Mouse (Mus musculus) liver, embryonic 14.5 days (tissue): ENCODE results near the gene Capg. TPM values are rescaled to one million over a fixed set of nuclear protein-coding genes. Genes with fewer than 3 reads are reported as not detected.

Experiments
- ATAC-seq: fragments of 200-750 bp; cut with Nextera tagmentation; 2 replicates; pipeline ENCODE4 v1.8.0; 2017; ENCODE audit warnings: moderate number of reproducible peaks, mild to moderate bottlenecking, moderate library complexity; ENCODE audit not compliant: insufficient read depth
- DNase-seq, 3 experiments: peaks; one replicate each; pipeline ENCODE4 v3.0.0-alpha.2; 2012 to 2013; ENCODE audit warnings: low read depth in 3 of 3, low spot score in 3 of 3
- H3K27ac ChIP-seq: fragments of 300-500 bp; sonication (generic); 2 replicates; pipeline ENCODE4 v1.5.1; 2014; ENCODE audit warnings: moderate library complexity, mild to moderate bottlenecking, control low read depth, inconsistent platforms
- H3K27me3 ChIP-seq: fragments of 300-500 bp; sonication (generic); 2 replicates; pipeline ENCODE4 v1.6.1; 2014; ENCODE audit warnings: mild to moderate bottlenecking, low read length, moderate library complexity; ENCODE audit not compliant: control insufficient read depth, insufficient read depth
- H3K36me3 ChIP-seq: fragments of 300-500 bp; sonication (generic); replicated peaks from 2 replicates; pipeline ENCODE4 v1.6.1; 2014; ENCODE audit warnings: low read depth; ENCODE audit not compliant: control insufficient read depth, insufficient read depth
- H3K4me1 ChIP-seq, 2 experiments: fragments of 200-500 bp in 1 of 2; fragments of 300-500 bp in 1 of 2; sonication (generic) in 1 of 2; replicated peaks; 2 replicates each; pipeline ENCODE4 v1.6.1; 2012 to 2014; ENCODE audit warnings: antibody characterized with exemption in 1 of 2, inconsistent platforms in 1 of 2, low read length in 1 of 2; ENCODE audit not compliant: control insufficient read depth in 2 of 2, insufficient read depth in 2 of 2
- H3K4me2 ChIP-seq: fragments of 300-500 bp; sonication (generic); 2 replicates; pipeline ENCODE4 v1.6.1; 2014; ENCODE audit warnings: low read depth, mild to moderate bottlenecking, control low read depth, moderate library complexity
- H3K4me3 ChIP-seq, 2 experiments: fragments of 200-500 bp in 1 of 2; fragments of 300-500 bp in 1 of 2; sonication (generic) in 1 of 2; 2 replicates each; pipeline ENCODE4 v1.5.1; 2012 to 2014; ENCODE audit warnings: low read depth in 2 of 2, low read length in 2 of 2, mild to moderate bottlenecking in 2 of 2, control low read depth in 1 of 2, inconsistent platforms in 1 of 2, moderate library complexity in 1 of 2; ENCODE audit not compliant: insufficient read depth in 1 of 2
- H3K9ac ChIP-seq: fragments of 300-500 bp; sonication (generic); replicated peaks from 2 replicates; pipeline ENCODE4 v1.6.1; 2014; ENCODE audit warnings: mild to moderate bottlenecking, control low read depth, moderate library complexity
- H3K9me3 ChIP-seq: fragments of 300-500 bp; sonication (generic); 2 replicates; pipeline ENCODE4 v1.6.1; 2016; ENCODE audit warnings: low read length, mixed read lengths; ENCODE audit not compliant: control insufficient read depth
- CTCF ChIP-seq: IDR thresholded peaks from 2 replicates; pipeline ENCODE4 v1.5.1; 2016; ENCODE audit warnings: antibody characterized with exemption, low read depth, control low read depth
- EP300 ChIP-seq: IDR thresholded peaks from 2 replicates; pipeline ENCODE4 v1.6.1; 2016; ENCODE audit warnings: antibody characterized with exemption, low read depth
- WGBS: fragments of 180-500 bp; shearing (Covaris S2); extraction: QIAGEN DNeasy Blood & Tissue Kit; methylation state at CpG from one replicate; pipeline ENCODE4 v1.1.7; 2014; ENCODE audit not compliant: insufficient replicate concordance; 5-methylcytosine and 5-hydroxymethylcytosine counted together
- polyA plus RNA-seq, 2 experiments: library from polyadenylated mRNA; depleted of rRNA in 1 of 2; stranded (reverse) in 1 of 2; unstranded in 1 of 2; fragments of >200 nt; fragmentation: Nextera tagmentation in 1 of 2; extraction: Ambion mirVana in 1 of 2; gene quantifications; 2 replicates each; pipeline versions ENCODE4 v1.2.1 to v1.2.3; 2012 to 2014

Gene Capg
- polyA plus RNA-seq, 2 experiments, result 6.6 to 14.8 TPM

GRCm38 (mm10) chr6:72581625-72582382 lies 37.6 kb downstream of the Capg start:
- Histone ChIP-seq H3K4me3 (no peak overlapping the region), H3K9me3 (no peaks in the 10 kb centered on the region), H3K4me2 (no peak overlapping the region), H3K27me3 (no peaks in the 10 kb centered on the region), H3K4me1 (no peaks in the 10 kb centered on the region; a peak in 1 of 4 replicates), H3K36me3 (no peaks in the 10 kb centered on the region), H3K9ac (no peak overlapping the region), H3K27ac (no peak overlapping the region)
- TF ChIP-seq CTCF, result no peak
- TF ChIP-seq EP300, result no peak
- ATAC-seq, result no peak
- whole genome bisulfite sequencing, result 54% methylated on average over 11 of the region's 11 CpGs
- DNase-seq, result no peak

- no peak overlapping the region for H3K27ac ChIP-seq
- 63% methylated on average over 4 of the region's 4 CpGs for whole genome bisulfite sequencing
- DNase-seq (no peak), ATAC-seq (no peak)
- TF ChIP-seq EP300 (no peak), CTCF (no peak)
- H3K9me3 ChIP-seq, result no peaks in the 10 kb centered on the region
- no peaks in the 10 kb centered on the region; a peak in 1 of 4 replicates for H3K4me1 ChIP-seq
- no peaks in the 10 kb centered on the region for H3K27me3 ChIP-seq
- H3K4me2 ChIP-seq, result no peak overlapping the region
- H3K4me3 ChIP-seq, result no peak overlapping the region
- H3K36me3 ChIP-seq, result no peaks in the 10 kb centered on the region
- H3K9ac ChIP-seq, result no peak overlapping the region
Observed at GRCm38 (mm10) chr6:72583211-72583839, 39.1 kb downstream of the Capg start.

GRCm38 (mm10) chr6:72584154-72584553 lies 40.0 kb downstream of the Capg start:
- WGBS, result 69% methylated on average over 11 of the region's 11 CpGs
- Histone ChIP-seq H3K4me3 (no peak overlapping the region), H3K27me3 (no peaks in the 10 kb centered on the region), H3K9ac (no peak overlapping the region), H3K9me3 (no peaks in the 10 kb centered on the region), H3K4me1 (no peaks in the 10 kb centered on the region; a peak in 1 of 4 replicates), H3K36me3 (no peaks in the 10 kb centered on the region), H3K27ac (no peak overlapping the region), H3K4me2 (no peak overlapping the region)
- no peak for TF ChIP-seq EP300
- TF ChIP-seq CTCF, result no peak
- no peak for DNase-seq
- no peak for ATAC-seq

- Histone ChIP-seq H3K9me3 (no peaks in the 10 kb centered on the region), H3K36me3 (no peaks in the 10 kb centered on the region), H3K4me2 (no peak overlapping the region), H3K9ac (no peak overlapping the region), H3K4me3 (no peak overlapping the region), H3K27ac (no peak overlapping the region), H3K27me3 (no peaks in the 10 kb centered on the region), H3K4me1 (no peaks in the 10 kb centered on the region; a peak in 1 of 4 replicates)
- no peak for TF ChIP-seq EP300
- TF ChIP-seq CTCF, result no peak
- DNase-seq (no peak), ATAC-seq (no peak)
- 57% methylated on average over 3 of the region's 3 CpGs for WGBS
Observed at GRCm38 (mm10) chr6:72586701-72587100, 42.5 kb downstream of the Capg start.

GRCm38 (mm10) chr6:72588307-72588706 lies 44.1 kb downstream of the Capg start:
- no peak for DNase-seq
- Histone ChIP-seq H3K4me3 (no peak overlapping the region), H3K27me3 (no peaks in the 10 kb centered on the region), H3K9me3 (no peaks in the 10 kb centered on the region), H3K4me1 (no peaks in the 10 kb centered on the region; a peak in 1 of 4 replicates), H3K4me2 (no peak overlapping the region), H3K27ac (no peak overlapping the region), H3K9ac (no peak overlapping the region), H3K36me3 (no peaks in the 10 kb centered on the region)
- no peak for ATAC-seq
- TF ChIP-seq CTCF (no peak), EP300 (no peak)
